Mouse (Mus musculus) embryonic facial prominence, embryonic 14.5 days (tissue): ENCODE measurements at regions not wholly inside any gene's neighbourhood (a gene's known extent, or its start where the extent isn't known, plus 50 kb on each side); places are given as distances from the start of the nearest gene placed in this dataset.

Experiments
- ATAC-seq: fragments of 200-750 bp; cut with Nextera tagmentation; 2 replicates; pipeline ENCODE4 v1.8.0; 2017; ENCODE audit warnings: low read depth, moderate number of reproducible peaks, moderate TSS enrichment
- DNase-seq: peaks from one replicate; pipeline ENCODE4 v3.0.0-alpha.2; 2015; ENCODE audit warnings: low spot score
- H3K27ac ChIP-seq: fragments of 300-500 bp; sonication (generic); replicated peaks from 2 replicates; pipeline ENCODE4 v1.5.1; 2014; ENCODE audit warnings: low read depth, mild to moderate bottlenecking, low read length, moderate library complexity
- H3K27me3 ChIP-seq: fragments of 300-500 bp; sonication (generic); replicated peaks from 2 replicates; pipeline ENCODE4 v1.6.1; 2014; ENCODE audit warnings: low read length; ENCODE audit not compliant: control insufficient read depth, insufficient read depth
- H3K36me3 ChIP-seq: fragments of 300-500 bp; sonication (generic); 2 replicates; pipeline ENCODE4 v1.6.1; 2014; ENCODE audit warnings: low read length, mixed read lengths; ENCODE audit not compliant: control insufficient read depth, insufficient read depth
- H3K4me1 ChIP-seq: fragments of 300-500 bp; sonication (generic); 2 replicates; pipeline ENCODE4 v1.6.1; 2014; ENCODE audit warnings: antibody characterized with exemption, low read length; ENCODE audit not compliant: control insufficient read depth, insufficient read depth
- H3K4me2 ChIP-seq: fragments of 300-500 bp; sonication (generic); 2 replicates; pipeline ENCODE4 v1.6.1; 2014; ENCODE audit warnings: low read depth, mild to moderate bottlenecking, low read length, moderate library complexity, mixed read lengths
- H3K4me3 ChIP-seq: fragments of 300-500 bp; sonication (generic); 2 replicates; pipeline ENCODE4 v1.5.1; 2014; ENCODE audit warnings: low read depth, mild to moderate bottlenecking, low read length
- H3K9ac ChIP-seq: fragments of 300-500 bp; sonication (generic); 2 replicates; pipeline ENCODE4 v1.6.1; 2014; ENCODE audit warnings: low read depth, mild to moderate bottlenecking, low read length, moderate library complexity, mixed read lengths
- H3K9me3 ChIP-seq: fragments of 300-500 bp; sonication (generic); 2 replicates; pipeline ENCODE4 v1.6.1; 2016; ENCODE audit warnings: low read length; ENCODE audit not compliant: control insufficient read depth
- WGBS: fragments of 180-500 bp; shearing (Covaris S2); extraction: QIAGEN DNeasy Blood & Tissue Kit; methylation state at CpG from one replicate; pipeline ENCODE4 v1.1.7; 2014; 5-methylcytosine and 5-hydroxymethylcytosine counted together

- Histone ChIP-seq H3K9me3 (no peaks in the 10 kb centered on the region), H3K9ac (no peak overlapping the region), H3K27ac (no peak overlapping the region), H3K4me1 (no peaks in the 10 kb centered on the region), H3K4me3 (no peak overlapping the region), H3K36me3 (no peaks in the 10 kb centered on the region), H3K4me2 (no peak overlapping the region), H3K27me3 (no peaks in the 10 kb centered on the region)
- ATAC-seq = no peak
- DNase-seq = no peak
- WGBS = 75% methylated on average over 13 of the region's 13 CpGs
Measured at GRCm38 (mm10) chr15:86807296-86808080, 593.2 kb downstream of the Tbc1d22a start.

- Histone ChIP-seq H3K4me3 (no peak overlapping the region), H3K36me3 (no peaks in the 10 kb centered on the region), H3K4me2 (no peak overlapping the region), H3K27ac (no peak overlapping the region), H3K9me3 (no peaks in the 10 kb centered on the region), H3K4me1 (no peaks in the 10 kb centered on the region), H3K27me3 (no peaks in the 10 kb centered on the region), H3K9ac (no peak overlapping the region)
- ATAC-seq (no peak), DNase-seq (peak; percentile 8)
- WGBS = 43% methylated on average over 2 of the region's 2 CpGs
Measured at GRCm38 (mm10) chr15:86811821-86812220, 597.6 kb downstream of the Tbc1d22a start.

GRCm38 (mm10) chr15:86814808-86815421 is 600.7 kb downstream of the Tbc1d22a start:
- Histone ChIP-seq H3K4me3 (no peak overlapping the region), H3K9me3 (no peaks in the 10 kb centered on the region), H3K4me2 (no peak overlapping the region), H3K27me3 (no peaks in the 10 kb centered on the region), H3K36me3 (no peaks in the 10 kb centered on the region), H3K9ac (no peak overlapping the region), H3K4me1 (no peaks in the 10 kb centered on the region), H3K27ac (no peak overlapping the region)
- ATAC-seq = no peak
- DNase-seq = no peak
- WGBS = 65% methylated on average over 8 of the region's 8 CpGs

- DNase-seq (peak; percentile 84), ATAC-seq (peak; percentile 78)
- H3K9ac ChIP-seq = peak overlapping the region; percentile 4; the same call in 1 of the 2 replicates
- H3K9me3 ChIP-seq = no peaks in the 10 kb centered on the region
- H3K27me3 ChIP-seq = no peaks in the 10 kb centered on the region
- no peak overlapping the region for H3K4me3 ChIP-seq
- H3K36me3 ChIP-seq = no peaks in the 10 kb centered on the region
- no peak overlapping the region for H3K27ac ChIP-seq
- H3K4me2 ChIP-seq = no peak overlapping the region
- WGBS = 11% methylated on average over 6 of the region's 6 CpGs
- no peaks in the 10 kb centered on the region for H3K4me1 ChIP-seq
Measured at GRCm38 (mm10) chr15:86835996-86836395, 621.7 kb downstream of the Tbc1d22a start.

- 33% methylated on average over 11 of the region's 11 CpGs for WGBS
Measured at GRCm38 (mm10) chr15:86852161-86852870, 638.1 kb downstream of the Tbc1d22a start.

GRCm38 (mm10) chr15:86858356-86858906 is 644.2 kb downstream of the Tbc1d22a start:
- no peaks in the 10 kb centered on the region for H3K4me1 ChIP-seq
- ATAC-seq = peak; percentile 76
- no peak overlapping the region for H3K4me3 ChIP-seq
- 14% methylated on average over 3 of the region's 3 CpGs for whole genome bisulfite sequencing
- DNase-seq = peak; percentile 10
- no peaks in the 10 kb centered on the region for H3K36me3 ChIP-seq
- no peak overlapping the region for H3K27ac ChIP-seq
- no peak overlapping the region for H3K4me2 ChIP-seq
- no peaks in the 10 kb centered on the region for H3K27me3 ChIP-seq
- no peak overlapping the region for H3K9ac ChIP-seq
- H3K9me3 ChIP-seq = no peaks in the 10 kb centered on the region

More at GRCm38 (mm10) chr15:86852161-86852870, 638.1 kb downstream of the Tbc1d22a start:
- Histone ChIP-seq H3K36me3 (no peaks in the 10 kb centered on the region), H3K9ac (no peak overlapping the region), H3K9me3 (no peaks in the 10 kb centered on the region), H3K4me1 (0 out of 2 replicates have a peak, but pooled peaks cover 5% of the 10 kb centered on the region), H3K27ac (no peak overlapping the region), H3K27me3 (no peaks in the 10 kb centered on the region), H3K4me2 (no peak overlapping the region), H3K4me3 (no peak overlapping the region)
- DNase-seq = no peak
- ATAC-seq = no peak

GRCm38 (mm10) chr15:86875721-86876309 is 661.6 kb downstream of the Tbc1d22a start:
- 0 out of 2 replicates have a peak overlapping the region, but pooled peaks have one; percentile 10 for H3K4me3 ChIP-seq
- peak overlapping the region; percentile 33 for H3K4me2 ChIP-seq
- peak overlapping the region; percentile 30; the same call in 1 of the 2 replicates for H3K9ac ChIP-seq
- no peak overlapping the region for H3K27ac ChIP-seq
- DNase-seq (no peak), ATAC-seq (no peak)
- H3K9me3 ChIP-seq = no peaks in the 10 kb centered on the region
- H3K36me3 ChIP-seq = no peaks in the 10 kb centered on the region
- WGBS = 13% methylated on average over 7 of the region's 7 CpGs
- H3K4me1 ChIP-seq = 0 out of 2 replicates have a peak, but pooled peaks cover 4% of the 10 kb centered on the region
- no peaks in the 10 kb centered on the region for H3K27me3 ChIP-seq

GRCm38 (mm10) chr15:86896974-86897373 is 647.1 kb upstream of the Fam19a5 start:
- H3K4me1 ChIP-seq = no peaks in the 10 kb centered on the region
- WGBS = 68% methylated on average over 6 of the region's 6 CpGs
- H3K27me3 ChIP-seq = no peaks in the 10 kb centered on the region
- DNase-seq (no peak), ATAC-seq (no peak)
- no peak overlapping the region for H3K4me3 ChIP-seq
- no peak overlapping the region for H3K27ac ChIP-seq
- no peaks in the 10 kb centered on the region for H3K36me3 ChIP-seq
- H3K9me3 ChIP-seq = no peaks in the 10 kb centered on the region
- no peak overlapping the region for H3K4me2 ChIP-seq
- H3K9ac ChIP-seq = no peak overlapping the region
